Mouse (Mus musculus): ENCODE measurements at regions not wholly inside any gene's neighbourhood (a gene's known extent, or its start where the extent isn't known, plus 50 kb on each side); places are given as distances from the start of the nearest gene placed in this dataset.

- Histone ChIP-seq H3K27ac (ENCODE audit: low read depth) (no peak overlapping the region), H3K4me2 (ENCODE audit: low read depth, low read length) (no peak overlapping the region), H3K9ac (replicated peaks) (no peak overlapping the region), H3K4me3 (ENCODE audit: low read depth, low read length) (no peak overlapping the region), H3K36me3 (replicated peaks; ENCODE audit: insufficient read depth, low read length) (no peaks in the 10 kb centered on the region), H3K9me3 (ENCODE audit: low read length) (no peaks in the 10 kb centered on the region), H3K4me1 (ENCODE audit: insufficient read depth) (no peaks in the 10 kb centered on the region), H3K27me3 (ENCODE audit: insufficient read depth, low read length) (no peaks in the 10 kb centered on the region)
- DNase-seq (no peak), ATAC-seq (no peak)
- WGBS (ENCODE audit: insufficient replicate concordance), result 47% methylated on average over 3 of the region's 3 CpGs
- TF ChIP-seq EP300 (IDR thresholded peaks at IDR 0.05; ENCODE audit: low read depth), result no peak
- no peak for TF ChIP-seq CTCF (IDR thresholded peaks at IDR 0.05; ENCODE audit: low read depth)
Measured at GRCm38 (mm10) chr10:72484315-72484714, 170.3 kb upstream of the Zwint start.

- Histone ChIP-seq H3K27me3 (ENCODE audit: insufficient read depth, low read length) (no peaks in the 10 kb centered on the region), H3K4me1 (ENCODE audit: insufficient read depth) (no peaks in the 10 kb centered on the region), H3K4me2 (ENCODE audit: low read depth, low read length) (no peak overlapping the region), H3K27ac (ENCODE audit: low read depth) (no peak overlapping the region), H3K9ac (replicated peaks) (no peak overlapping the region), H3K36me3 (replicated peaks; ENCODE audit: insufficient read depth, low read length) (no peaks in the 10 kb centered on the region), H3K4me3 (ENCODE audit: low read depth, low read length) (no peak overlapping the region), H3K9me3 (ENCODE audit: low read length) (no peaks in the 10 kb centered on the region)
- no peak for TF ChIP-seq EP300 (IDR thresholded peaks at IDR 0.05; ENCODE audit: low read depth)
- TF ChIP-seq CTCF (IDR thresholded peaks at IDR 0.05; ENCODE audit: low read depth), result no peak
- ATAC-seq (no peak), DNase-seq (no peak)
- WGBS (ENCODE audit: insufficient replicate concordance), result 39% methylated on average over 3 of the region's 3 CpGs
Measured at GRCm38 (mm10) chr10:72532431-72532830, 122.2 kb upstream of the Zwint start.

GRCm38 (mm10) chr10:72533427-72533826, 121.2 kb upstream of the Zwint start:
- no peak for TF ChIP-seq EP300 (IDR thresholded peaks at IDR 0.05; ENCODE audit: low read depth)
- no peak for TF ChIP-seq CTCF (IDR thresholded peaks at IDR 0.05; ENCODE audit: low read depth)
- H3K4me3 ChIP-seq (ENCODE audit: low read depth, low read length), result no peak overlapping the region
- H3K4me1 ChIP-seq (ENCODE audit: insufficient read depth), result no peaks in the 10 kb centered on the region
- DNase-seq, result no peak
- no peaks in the 10 kb centered on the region for H3K36me3 ChIP-seq (replicated peaks; ENCODE audit: insufficient read depth, low read length)
- no peaks in the 10 kb centered on the region for H3K27me3 ChIP-seq (ENCODE audit: insufficient read depth, low read length)
- H3K9me3 ChIP-seq (ENCODE audit: low read length), result no peaks in the 10 kb centered on the region
- H3K27ac ChIP-seq (ENCODE audit: low read depth), result no peak overlapping the region
- H3K4me2 ChIP-seq (ENCODE audit: low read depth, low read length), result no peak overlapping the region
- H3K9ac ChIP-seq (replicated peaks), result no peak overlapping the region
- WGBS (ENCODE audit: insufficient replicate concordance), result 79% methylated on average over 3 of the region's 3 CpGs
- ATAC-seq, result no peak

GRCm38 (mm10) chr10:72533859-72534258, 120.8 kb upstream of the Zwint start:
- no peak overlapping the region for H3K4me2 ChIP-seq (ENCODE audit: low read depth, low read length)
- WGBS (ENCODE audit: insufficient replicate concordance), result 76% methylated on average over 4 of the region's 4 CpGs
- DNase-seq (no peak), ATAC-seq (no peak)
- H3K9me3 ChIP-seq (ENCODE audit: low read length), result no peaks in the 10 kb centered on the region
- H3K36me3 ChIP-seq (replicated peaks; ENCODE audit: insufficient read depth, low read length), result no peaks in the 10 kb centered on the region
- no peaks in the 10 kb centered on the region for H3K4me1 ChIP-seq (ENCODE audit: insufficient read depth)
- H3K9ac ChIP-seq (replicated peaks), result no peak overlapping the region
- TF ChIP-seq CTCF (IDR thresholded peaks at IDR 0.05; ENCODE audit: low read depth), result no peak
- TF ChIP-seq EP300 (IDR thresholded peaks at IDR 0.05; ENCODE audit: low read depth), result no peak
- no peaks in the 10 kb centered on the region for H3K27me3 ChIP-seq (ENCODE audit: insufficient read depth, low read length)
- no peak overlapping the region for H3K27ac ChIP-seq (ENCODE audit: low read depth)
- H3K4me3 ChIP-seq (ENCODE audit: low read depth, low read length), result no peak overlapping the region

GRCm38 (mm10) chr10:72549564-72549963, 105.1 kb upstream of the Zwint start:
- no peak for ATAC-seq

GRCm38 (mm10) chr10:72551561-72551960, 103.1 kb upstream of the Zwint start:
- H3K9ac ChIP-seq (replicated peaks), result no peak overlapping the region

More at GRCm38 (mm10) chr10:72549564-72549963, 105.1 kb upstream of the Zwint start:
- no peak overlapping the region for H3K4me3 ChIP-seq (ENCODE audit: low read depth, low read length)
- H3K36me3 ChIP-seq (replicated peaks; ENCODE audit: insufficient read depth, low read length), result no peaks in the 10 kb centered on the region
- no peaks in the 10 kb centered on the region for H3K4me1 ChIP-seq (ENCODE audit: insufficient read depth)
- no peak overlapping the region for H3K27ac ChIP-seq (ENCODE audit: low read depth)
- no peaks in the 10 kb centered on the region for H3K9me3 ChIP-seq (ENCODE audit: low read length)
- 70% methylated on average over 1 of the region's 1 CpGs for WGBS (ENCODE audit: insufficient replicate concordance)
- no peak overlapping the region for H3K4me2 ChIP-seq (ENCODE audit: low read depth, low read length)
- H3K27me3 ChIP-seq (ENCODE audit: insufficient read depth, low read length), result no peaks in the 10 kb centered on the region
- no peak for TF ChIP-seq CTCF (IDR thresholded peaks at IDR 0.05; ENCODE audit: low read depth)
- TF ChIP-seq EP300 (IDR thresholded peaks at IDR 0.05; ENCODE audit: low read depth), result no peak
- no peak overlapping the region for H3K9ac ChIP-seq (replicated peaks)
- DNase-seq, result no peak

More at GRCm38 (mm10) chr10:72551561-72551960, 103.1 kb upstream of the Zwint start:
- Histone ChIP-seq H3K9me3 (ENCODE audit: low read length) (no peaks in the 10 kb centered on the region), H3K27me3 (ENCODE audit: insufficient read depth, low read length) (no peaks in the 10 kb centered on the region), H3K4me3 (ENCODE audit: low read depth, low read length) (no peak overlapping the region), H3K4me2 (ENCODE audit: low read depth, low read length) (no peak overlapping the region), H3K4me1 (ENCODE audit: insufficient read depth) (no peaks in the 10 kb centered on the region), H3K27ac (ENCODE audit: low read depth) (no peak overlapping the region), H3K36me3 (replicated peaks; ENCODE audit: insufficient read depth, low read length) (no peaks in the 10 kb centered on the region)
- 69% methylated on average over 7 of the region's 7 CpGs for WGBS (ENCODE audit: insufficient replicate concordance)
- DNase-seq (no peak), ATAC-seq (no peak)
- TF ChIP-seq EP300 (IDR thresholded peaks at IDR 0.05; ENCODE audit: low read depth), result no peak
- TF ChIP-seq CTCF (IDR thresholded peaks at IDR 0.05; ENCODE audit: low read depth), result no peak

Measured in liver, postnatal 0 days (tissue).